Mouse (Mus musculus) gastrocnemius, postnatal 14 days (tissue): Measurements from ENCODE around the gene Pde4d. TPM values are rescaled to one million over a fixed set of nuclear protein-coding genes. Genes with fewer than 3 reads are reported as not detected.
A peak's percentile ranks its signal among the peaks of the same experiment; 100 is the strongest.

Experiments used
- DNase-seq: peaks from one replicate; pipeline ENCODE4 v3.0.0; 2021; ENCODE audit warnings: mixed read lengths
- intact Hi-C: fragments of 180-260 bp; cut with DNase I; formaldehyde crosslinking; loops from one replicate; pipeline ENCODE4 v1.15.1; 2025; ENCODE audit warnings: low total_unique reads
- total RNA-seq, 2 experiments: library from RNA; stranded (reverse); gene quantifications; 2 replicates each; pipeline ENCODE4 v1.2.3; 2021

Gene Pde4d
- total RNA-seq, 2 experiments from 2014 or later, result 91.2 to 126 TPM

GRCm38 (mm10) chr13:109116004-109116341, 666.2 kb downstream of the Pde4d start:
- DNase-seq, result peak; percentile 31
- intact Hi-C loops, result no loop called here

DNA sequence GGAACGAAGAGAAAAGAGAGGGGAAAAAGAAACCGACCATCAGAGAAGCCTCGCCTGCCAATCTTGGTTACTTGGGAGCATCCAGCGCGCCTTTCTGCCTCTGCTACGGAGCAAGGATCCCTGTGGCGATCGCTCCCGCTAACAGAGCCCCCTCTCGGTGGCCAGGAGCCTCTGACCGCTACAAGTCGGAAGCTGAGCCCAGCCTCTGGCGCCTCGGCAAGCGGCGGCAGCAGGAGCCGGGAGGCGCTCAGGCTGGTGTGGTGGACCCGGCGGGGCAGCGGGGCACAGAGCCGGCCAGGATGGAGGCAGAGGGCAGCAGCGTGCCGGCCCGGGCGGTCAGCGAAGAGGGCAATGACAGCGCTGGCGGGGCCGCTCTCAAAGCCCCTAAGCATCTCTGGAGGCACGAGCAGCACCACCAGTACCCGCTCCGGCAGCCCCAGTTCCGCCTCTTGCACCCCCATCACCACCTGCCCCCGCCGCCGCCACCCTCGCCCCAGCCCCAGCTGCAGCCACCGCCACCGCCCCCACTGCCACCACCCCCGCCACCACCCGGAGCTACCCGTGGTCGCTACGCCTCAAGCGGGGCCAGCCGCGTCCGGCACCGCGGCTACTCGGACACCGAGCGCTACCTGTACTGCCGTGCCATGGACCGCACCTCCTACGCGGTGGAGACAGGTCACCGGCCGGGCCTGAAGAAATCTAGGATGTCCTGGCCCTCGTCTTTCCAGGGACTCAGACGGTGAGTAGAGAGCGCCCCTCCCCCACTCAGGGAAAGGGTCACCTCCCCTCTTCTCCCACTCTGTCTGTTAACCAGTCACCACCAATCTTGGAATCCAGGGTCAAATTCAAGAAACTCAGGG, 666.8 kb downstream of the Pde4d start:
- DNase-seq, result peak; percentile 16
- intact Hi-C loops, result no loop called here

DNA sequence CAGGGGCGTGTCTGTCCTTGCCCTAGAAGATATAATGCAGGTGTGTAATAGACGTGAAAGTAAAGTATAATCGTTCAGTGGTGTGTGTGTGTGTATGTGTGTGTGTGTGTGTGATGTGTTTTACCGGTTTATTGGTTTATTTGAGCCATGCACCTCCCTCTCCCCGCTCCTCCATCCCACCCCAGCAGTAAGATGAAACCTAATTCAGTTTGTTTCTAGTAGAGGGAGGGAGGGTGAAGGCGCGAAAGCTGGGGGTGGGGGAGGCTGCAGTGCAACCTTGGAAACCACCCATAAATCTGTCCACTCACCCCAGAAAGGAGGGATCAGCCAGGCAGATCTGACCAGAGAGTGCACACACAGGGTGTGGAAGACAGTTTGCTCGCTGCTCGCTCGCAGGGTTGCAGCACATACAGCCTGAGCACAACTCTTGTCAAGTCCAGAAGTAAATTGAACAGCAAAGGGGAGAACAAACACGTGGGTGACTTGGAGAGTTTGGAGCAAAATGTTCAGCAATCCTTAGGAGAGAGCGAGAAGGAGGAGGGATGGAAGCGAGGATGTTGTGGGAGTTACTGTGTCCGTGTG, 667.6 kb downstream of the Pde4d start:
- no peak for DNase-seq
- intact Hi-C loops, result no loop called here

DNA sequence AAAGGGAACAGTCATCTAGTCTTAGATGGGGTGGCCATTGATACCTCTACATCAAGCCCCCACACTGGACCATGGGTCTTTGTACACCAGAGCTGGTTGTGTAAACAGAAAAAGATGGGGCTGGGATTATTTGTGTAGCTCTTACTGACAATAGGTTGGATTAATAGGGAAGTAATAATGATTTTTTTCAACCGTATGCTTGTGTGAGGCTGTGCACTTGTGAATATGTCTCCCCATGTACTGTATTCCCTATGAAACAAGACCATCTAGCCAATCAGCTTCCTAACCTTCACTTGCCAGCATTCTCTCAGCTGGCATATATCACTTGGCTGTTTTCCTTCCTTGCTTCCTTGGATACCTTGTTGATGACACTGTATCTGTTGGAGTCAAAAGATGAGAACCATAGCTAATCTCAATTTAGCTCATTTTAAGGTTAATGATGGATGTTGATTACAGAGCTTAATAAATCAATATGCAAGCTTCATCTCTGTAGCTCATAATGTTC, 668.6 kb downstream of the Pde4d start:
- intact Hi-C loops, result no loop called here

DNA sequence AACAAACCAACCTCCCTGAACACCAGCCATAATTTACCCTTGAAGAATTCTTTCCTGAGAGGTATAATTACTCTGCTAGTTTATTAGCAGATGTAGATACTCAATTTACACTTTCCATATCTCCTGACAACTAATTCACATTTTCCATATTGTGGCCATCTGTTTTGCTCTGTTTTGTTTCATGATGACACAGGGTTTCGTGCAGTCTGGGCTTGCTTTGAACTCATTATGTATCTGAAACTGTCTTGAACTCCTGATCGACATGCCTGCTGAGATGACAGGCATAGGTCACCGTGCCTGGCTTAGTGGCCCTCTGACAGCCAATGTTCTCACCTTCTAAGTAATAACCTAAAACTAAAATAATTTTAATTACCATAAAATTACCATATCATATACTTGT, 672.1 kb downstream of the Pde4d start:
- no peak for DNase-seq
- intact Hi-C loops, result no loop called here

More for the DNA sequence above, 668.6 kb downstream of the Pde4d start:
- no peak for DNase-seq

GRCm38 (mm10) chr13:109136405-109136804, 686.7 kb downstream of the Pde4d start:
- DNase-seq, result no peak
- intact Hi-C loops, result no loop called here

DNA sequence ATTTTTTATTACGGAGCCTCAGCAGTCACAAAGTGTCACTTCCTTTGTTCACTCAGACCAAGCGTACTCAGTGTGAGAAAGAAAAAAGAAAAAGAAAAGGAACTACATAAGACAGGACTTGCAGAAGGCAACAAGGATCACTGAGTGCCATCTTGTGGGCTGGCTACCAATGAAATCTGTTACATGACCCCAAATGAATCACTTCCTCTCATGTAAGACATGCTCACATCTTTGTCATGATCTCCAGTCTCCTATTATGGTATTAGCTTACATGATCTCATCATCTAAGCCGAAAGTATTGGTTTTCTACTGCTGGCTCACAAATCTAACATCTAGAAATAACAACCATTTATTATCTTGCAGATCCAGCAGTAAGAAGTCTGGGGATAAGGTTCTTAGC, 709.0 kb downstream of the Pde4d start:
- DNase-seq, result no peak
- intact Hi-C loops, result no loop called here

- intact Hi-C loops, result no loop called here
- no peak for DNase-seq
Measured at GRCm38 (mm10) chr13:109168556-109169334, 719.0 kb downstream of the Pde4d start.

GRCm38 (mm10) chr13:109169335-109169606, 719.5 kb downstream of the Pde4d start:
- intact Hi-C loops, result no loop called here
- DNase-seq, result no peak

DNA sequence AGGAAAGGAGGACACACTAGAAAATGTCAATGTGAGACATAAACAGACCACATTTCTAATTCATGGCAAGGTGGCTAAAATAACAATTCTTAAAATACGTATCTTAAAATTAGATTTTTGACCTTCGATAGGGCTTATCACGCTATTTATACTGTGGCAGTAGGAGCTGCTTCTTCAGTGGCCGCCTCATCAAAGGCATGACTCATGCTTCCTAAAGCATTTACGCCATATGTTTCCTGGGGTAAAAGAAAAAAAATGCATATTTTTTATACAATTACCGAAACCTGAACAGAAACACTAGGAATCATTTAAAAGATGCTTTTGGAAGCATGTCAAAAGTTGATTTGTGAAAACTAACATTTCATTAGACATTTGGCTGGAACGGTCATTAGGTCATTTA, 721.9 kb downstream of the Pde4d start:
- intact Hi-C loops, result no loop called here
- no peak for DNase-seq

DNA sequence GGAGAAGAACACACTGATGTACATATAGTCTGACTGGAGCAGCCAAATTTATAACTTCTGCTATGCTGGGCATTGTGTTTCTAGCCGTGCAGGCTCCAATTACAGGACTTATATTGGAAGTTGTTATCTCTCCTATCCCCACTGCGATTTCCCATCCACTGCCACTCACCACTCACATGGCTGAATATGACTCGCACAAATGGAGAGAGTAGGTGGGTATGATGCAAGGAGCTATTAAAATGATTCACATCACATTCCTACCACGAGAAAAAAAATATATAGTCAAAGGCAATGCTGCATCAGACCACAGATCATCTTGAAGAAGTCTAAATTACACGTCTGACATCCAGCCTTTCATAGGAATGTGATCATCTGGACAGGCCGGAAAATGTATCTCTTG, 725.5 kb downstream of the Pde4d start:
- intact Hi-C loops, result no loop called here
- DNase-seq, result no peak

- intact Hi-C loops, result no loop called here
- peak; percentile 6 for DNase-seq
Measured at GRCm38 (mm10) chr13:109175852-109176621, 726.3 kb downstream of the Pde4d start.

GRCm38 (mm10) chr13:109181363-109181762, 731.6 kb downstream of the Pde4d start:
- no peak for DNase-seq
- intact Hi-C loops, result no loop called here

- DNase-seq, result no peak
- intact Hi-C loops, result no loop called here
Measured at GRCm38 (mm10) chr13:109190652-109191051, 740.9 kb downstream of the Pde4d start.

DNA sequence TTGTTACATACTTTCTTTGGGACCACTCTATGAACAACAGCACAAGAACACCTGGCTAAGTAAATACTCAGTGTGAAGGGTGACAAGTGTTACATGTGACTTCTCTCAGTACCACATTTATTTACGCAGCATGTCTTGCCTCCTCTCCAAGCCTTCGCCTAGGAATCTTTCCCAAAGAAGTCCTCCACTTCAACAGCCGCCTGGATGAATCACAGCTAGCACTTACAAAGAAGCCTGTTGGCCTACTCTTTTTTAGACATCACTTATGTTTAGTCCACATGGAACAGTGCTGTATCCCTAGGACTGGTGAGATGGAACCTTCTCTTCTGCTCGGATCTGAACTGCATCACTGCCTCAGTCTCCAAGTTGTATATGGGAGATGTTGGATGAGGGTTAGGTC, 741.4 kb downstream of the Pde4d start:
- no peak for DNase-seq
- intact Hi-C loops, result no loop called here

DNA sequence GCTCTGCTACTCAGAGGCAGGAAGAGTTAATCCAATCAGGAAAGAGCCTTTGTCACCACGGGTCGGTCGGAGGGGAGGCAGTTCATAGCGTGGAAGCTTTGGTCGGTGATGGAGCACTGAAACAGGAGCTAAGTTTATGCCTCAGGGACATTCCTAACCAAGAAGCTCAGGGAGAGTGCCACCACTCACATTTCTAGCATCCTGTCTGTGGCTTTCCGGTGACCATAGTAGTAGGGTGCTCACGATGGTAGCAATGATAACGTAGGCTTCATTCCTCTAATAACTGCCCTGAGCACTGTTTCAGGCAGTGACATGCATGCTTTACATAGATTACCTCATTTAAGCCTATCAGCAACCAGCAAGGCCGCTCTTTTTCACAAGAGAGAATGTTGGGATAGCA, 755.8 kb downstream of the Pde4d start:
- intact Hi-C loops, result no loop called here
- DNase-seq, result no peak

GRCm38 (mm10) chr13:109208607-109209006, 758.9 kb downstream of the Pde4d start:
- no peak for DNase-seq
- intact Hi-C loops, result no loop called here

DNA sequence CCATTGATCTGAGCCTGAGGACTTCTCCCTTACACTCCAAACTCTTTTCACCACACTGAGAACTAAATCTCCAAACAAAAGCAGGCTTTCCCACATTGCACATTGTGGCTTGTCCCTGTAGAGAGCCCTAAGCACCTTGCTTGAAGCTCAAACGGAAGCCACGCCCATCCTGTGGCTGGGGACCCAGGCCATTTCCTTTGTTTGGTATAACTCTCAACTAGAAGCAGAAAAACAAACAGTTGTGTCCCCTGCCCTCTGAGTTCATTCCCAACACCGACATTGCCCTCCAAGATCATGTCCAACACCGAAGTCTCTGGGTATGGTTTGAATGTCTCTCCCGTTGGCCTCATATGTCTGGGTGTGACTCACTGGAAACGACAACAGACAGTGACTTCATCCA, 759.7 kb downstream of the Pde4d start:
- DNase-seq, result no peak
- intact Hi-C loops, result no loop called here

DNA sequence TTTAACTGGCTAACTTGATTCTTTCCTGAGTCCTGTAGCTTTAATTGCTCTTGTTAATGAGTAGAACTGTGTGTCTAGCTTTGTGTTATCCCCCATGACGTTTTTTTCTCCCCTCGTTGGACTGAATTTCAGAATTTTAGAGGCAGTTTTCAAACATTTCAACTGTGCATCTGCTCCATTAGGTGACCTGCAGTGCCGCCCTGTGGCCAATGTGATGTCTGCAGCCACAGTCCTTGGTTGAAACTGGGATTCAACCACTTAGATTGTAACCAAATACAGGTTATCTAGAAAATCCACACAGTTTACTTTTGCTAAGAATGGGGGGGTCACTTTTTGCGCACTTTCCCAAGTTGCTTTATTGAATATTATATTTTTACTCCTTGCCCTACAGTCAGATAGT, 760.7 kb downstream of the Pde4d start:
- peak; percentile 66 for DNase-seq
- intact Hi-C loops, result loop anchor here (5.0 to 10.0 kb wide), 2 partner anchors 328 to 826 kb away; no protein-coding TSS in a partner anchor

- intact Hi-C loops, result loop anchor here (5.0 to 10.0 kb wide), 2 partner anchors 329 to 827 kb away; no protein-coding TSS in a partner anchor
- DNase-seq, result no peak
Measured at GRCm38 (mm10) chr13:109211471-109211870, 761.7 kb downstream of the Pde4d start.
